Mouse (Mus musculus) brain, adult 10 weeks (tissue): ENCODE measurements around the gene 2010315B03Rik. TPM values are rescaled to one million over a fixed set of nuclear protein-coding genes. Genes with fewer than 3 reads are reported as not detected.

ENCODE experiments used
- polyA plus RNA-seq: library from polyadenylated mRNA; stranded (reverse); fragments of 350-450 nt; fragmentation: Illumina TruSeq; extraction: RNeasy Lipid Tissue Mini Kit (QIAGEN cat#74804); gene quantifications from one replicate; pipeline ENCODE4 v1.2.3, GENCODE M21; 2015; ENCODE audit warnings: low read depth, low replicate concordance

Gene 2010315B03Rik
- polyA plus RNA-seq: 23.5 TPM

DNA sequence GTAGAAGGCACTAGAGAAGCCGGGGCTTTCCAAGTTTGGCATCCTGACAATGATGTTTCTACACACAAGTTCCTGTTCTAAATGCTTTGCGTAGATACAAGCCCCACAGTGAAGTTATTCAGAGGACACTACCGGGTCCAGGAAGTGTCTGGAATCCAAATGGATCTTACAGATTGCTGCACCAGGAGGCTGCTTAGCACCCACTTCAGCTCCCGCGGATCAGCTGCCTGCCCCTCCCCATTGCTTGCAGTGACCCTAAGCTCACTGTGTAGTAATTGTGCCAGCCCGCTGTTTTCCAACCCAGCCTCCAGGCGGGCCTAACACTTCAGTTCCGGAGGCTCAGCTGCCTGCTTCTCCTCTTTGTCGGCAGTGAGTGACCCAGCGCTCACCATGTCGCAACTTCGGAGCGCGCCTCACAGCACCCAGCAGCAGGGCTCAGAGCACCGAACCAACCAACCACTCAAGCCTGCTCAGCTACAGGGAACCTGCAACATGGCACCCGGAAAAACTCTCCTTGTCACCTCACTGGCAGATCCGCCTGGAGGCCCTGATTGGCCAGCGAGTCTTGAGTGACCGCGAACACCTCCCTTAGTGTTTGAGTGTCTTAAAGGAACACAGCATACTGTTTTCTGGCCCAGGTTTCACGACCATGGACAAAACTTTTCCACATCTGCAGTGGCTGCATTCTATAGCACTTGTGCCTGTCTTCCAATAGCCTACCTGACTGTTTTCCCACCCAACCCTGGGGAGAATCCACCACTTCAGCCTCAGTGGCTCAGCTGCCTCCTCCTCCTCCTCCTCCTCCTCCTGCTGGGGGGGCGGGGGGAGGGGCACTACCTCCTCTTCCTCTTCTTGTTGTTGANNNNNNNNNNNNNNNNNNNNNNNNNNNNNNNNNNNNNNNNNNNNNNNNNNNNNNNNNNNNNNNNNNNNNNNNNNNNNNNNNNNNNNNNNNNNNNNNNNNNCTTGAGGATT is at the start of gene 2010315B03Rik:
Gene 2010315B03Rik, minus strand, starts transcription at position 526 of the 972 bp plus-strand sequence.

Other genes starting within 250 kb of the 2010315B03Rik start
- 0.30 TPM for gene Ccr2, start 210.7 kb downstream of the 2010315B03Rik start, polyA plus RNA-seq
- gene Ccr5, start 191.2 kb downstream of the 2010315B03Rik start, polyA plus RNA-seq: 5.4 TPM
- gene Ppp2r3d, start 164.2 kb upstream of the 2010315B03Rik start, polyA plus RNA-seq: 60.4 TPM
- not detected for gene Gm21836, start 181.1 kb upstream of the 2010315B03Rik start, polyA plus RNA-seq